Mouse (Mus musculus) skeletal muscle tissue, adult 2 months (tissue): ENCODE results near the gene Vill.

Experiments
- DNase-seq: peaks from one replicate; pipeline ENCODE4 v3.0.0-alpha.2; 2012; ENCODE audit warnings: low read depth, low spot score

The Vill gene

DNA sequence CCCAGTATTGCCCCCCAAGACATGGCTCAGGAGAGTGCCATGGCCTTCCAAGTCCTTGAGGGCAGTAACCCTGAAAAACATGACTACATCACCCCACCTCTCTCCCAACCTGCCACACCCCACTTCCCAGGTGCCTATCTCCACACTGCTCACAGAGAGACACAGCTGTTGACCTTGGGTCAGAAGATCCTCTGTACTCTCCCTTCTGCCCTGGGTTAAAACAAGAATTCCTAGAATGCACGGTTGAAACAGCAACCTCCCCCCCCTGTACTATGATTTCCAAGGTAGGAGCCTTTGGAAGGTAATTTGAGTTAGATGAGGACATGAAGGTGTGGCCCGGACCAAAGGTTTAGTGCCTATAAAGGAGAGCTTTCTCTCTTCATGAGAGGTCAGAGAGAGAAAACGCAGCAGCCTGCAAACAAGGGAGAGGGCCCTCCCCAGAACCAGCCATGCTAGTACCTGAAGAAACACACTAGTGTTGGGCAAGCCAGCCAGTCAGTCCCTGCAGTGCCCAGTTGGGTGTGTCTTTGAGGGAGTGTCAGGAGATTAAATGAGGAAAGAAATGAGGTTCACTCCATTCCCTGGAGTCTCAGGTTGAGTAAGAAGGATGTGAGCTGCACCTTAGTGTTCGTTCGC is 27.6 kb downstream of the Vill start:
- DNase-seq = no peak

DNA sequence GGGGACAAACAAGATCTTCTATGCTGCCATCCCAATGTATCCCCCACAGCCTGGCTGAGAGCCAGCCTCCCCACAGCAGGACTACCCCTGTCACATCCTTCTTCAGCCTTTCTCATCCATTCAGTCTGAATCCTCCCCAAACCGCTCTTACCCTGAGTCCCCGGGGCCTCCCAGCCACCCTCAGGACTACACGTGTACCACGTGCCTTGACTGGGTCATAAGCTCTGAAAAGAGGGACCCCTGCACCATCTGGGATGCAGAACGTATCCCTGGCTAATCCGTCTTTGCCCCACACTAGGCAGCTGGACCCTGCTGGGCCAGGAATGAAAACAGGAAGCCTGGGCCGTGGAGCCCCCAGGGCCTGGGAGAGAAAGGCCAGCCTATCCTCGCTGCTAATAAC is 29.5 kb downstream of the Vill start:
- DNase-seq = no peak

DNA sequence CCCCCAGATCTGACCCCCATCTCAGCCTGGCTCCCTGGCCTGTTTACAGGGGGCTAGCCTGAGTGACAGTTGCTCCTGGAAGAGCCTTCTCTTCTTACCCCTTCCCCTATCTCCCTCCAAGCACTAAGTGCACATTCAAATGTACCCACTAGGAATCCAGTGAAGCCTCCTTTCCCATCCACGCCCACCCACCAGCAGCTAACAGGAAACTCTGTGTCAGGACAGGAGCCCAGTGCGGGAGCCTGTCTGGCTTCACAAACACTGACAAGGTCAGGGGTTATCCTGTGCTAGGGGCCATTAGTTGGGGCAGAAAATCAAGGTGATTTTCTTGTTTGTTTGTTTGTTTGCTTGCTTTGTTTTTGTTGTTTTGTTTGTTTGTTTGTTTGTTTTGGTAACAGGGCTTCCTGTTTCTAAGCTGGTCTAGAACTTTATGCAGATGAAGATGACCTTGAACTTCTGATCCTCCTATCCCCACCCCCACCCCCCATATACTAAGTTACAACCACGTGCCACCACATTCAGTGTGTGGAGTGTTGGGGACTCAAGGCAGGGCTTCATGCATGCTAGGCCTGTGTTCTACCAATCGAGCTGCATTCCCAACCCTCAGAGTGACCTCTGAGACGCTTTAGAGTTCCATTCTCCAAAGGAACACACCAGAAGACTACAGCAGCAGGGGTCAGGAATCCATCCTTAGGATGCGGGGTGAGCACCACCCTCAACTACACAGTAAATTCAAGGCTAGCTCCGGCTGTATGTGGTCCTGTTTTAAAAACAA is 30.3 kb downstream of the Vill start:
- no peak for DNase-seq

DNA sequence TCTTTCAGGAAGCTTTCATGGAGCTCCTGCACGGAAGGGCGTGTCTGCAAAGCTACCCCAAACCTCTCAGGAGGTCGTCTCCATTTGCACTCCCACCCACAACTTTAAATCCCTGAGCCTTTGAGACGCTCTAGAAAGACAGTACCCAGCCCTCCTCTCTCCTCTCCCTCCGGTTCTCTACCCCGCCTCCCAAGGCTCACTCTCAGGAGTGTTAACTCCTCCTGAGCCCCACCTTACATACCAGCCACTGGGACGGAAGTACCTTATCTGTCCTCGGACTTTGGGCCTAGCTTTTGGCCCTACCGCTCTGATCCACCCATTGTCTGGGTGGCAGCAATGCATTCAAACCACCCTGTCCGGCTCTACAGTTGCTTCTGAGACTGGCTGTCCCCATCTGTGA is 31.4 kb downstream of the Vill start:
- no peak for DNase-seq

DNA sequence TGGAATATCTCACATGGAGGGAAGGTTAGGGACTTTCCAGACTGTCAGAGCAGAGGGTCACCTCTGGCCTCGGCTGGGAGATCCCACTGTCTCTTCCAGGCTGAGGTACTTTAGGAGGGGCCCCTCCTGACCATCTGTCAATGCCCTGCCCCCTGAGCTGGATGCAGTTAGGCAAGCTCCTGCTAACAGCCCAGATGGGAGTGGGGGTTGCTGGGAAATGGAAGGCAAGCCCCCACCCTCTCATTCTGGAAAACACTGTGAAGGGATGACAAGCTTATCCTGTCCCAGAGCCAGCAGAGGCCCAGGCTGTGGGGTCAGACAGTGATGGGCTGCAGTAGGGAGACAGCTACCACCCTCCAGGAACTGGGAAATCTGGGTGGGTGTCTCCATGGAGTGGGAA is 33.9 kb downstream of the Vill start:
- DNase-seq = no peak

DNA sequence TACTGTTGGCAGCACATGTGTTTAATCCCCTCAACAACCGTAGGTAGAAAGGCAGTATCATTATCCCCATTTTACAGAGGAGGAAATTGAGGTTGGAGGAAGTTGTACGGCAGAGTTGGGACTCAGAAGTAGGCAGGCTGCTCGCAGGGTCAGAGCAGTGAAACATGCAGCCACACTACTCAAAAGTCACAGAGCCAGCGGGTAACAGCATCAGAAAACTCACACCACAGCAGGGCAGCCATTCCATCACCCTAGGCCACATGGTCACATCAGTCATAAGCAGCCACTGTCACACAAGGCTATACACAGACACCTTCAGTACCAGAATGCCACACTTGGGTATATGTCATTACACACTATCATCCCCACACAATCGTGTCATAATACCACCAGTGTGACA is 34.7 kb downstream of the Vill start:
- DNase-seq = no peak

GRCm38 (mm10) chr9:119088148-119088801 is 35.7 kb downstream of the Vill start:
- DNase-seq = peak; percentile 66

DNA sequence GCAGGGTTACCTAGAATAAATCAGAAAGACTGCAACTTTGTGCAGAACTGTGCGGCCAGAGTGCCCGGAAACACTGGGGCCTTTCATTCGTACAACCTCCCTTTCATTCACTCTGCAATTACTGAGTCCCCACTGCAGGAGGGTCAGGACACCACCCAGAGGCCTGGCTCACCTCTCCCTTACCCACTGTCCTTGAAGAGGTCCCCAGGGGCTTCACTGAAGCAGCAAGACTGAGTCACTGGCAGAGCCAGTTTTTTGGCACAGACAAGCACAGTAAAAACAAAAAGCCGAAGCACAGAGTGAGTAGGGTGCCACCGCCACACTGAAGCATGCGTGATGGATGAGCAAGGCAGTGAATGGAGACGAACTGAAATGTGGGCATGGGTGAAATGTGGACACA is 36.9 kb downstream of the Vill start:
- DNase-seq = no peak

DNA sequence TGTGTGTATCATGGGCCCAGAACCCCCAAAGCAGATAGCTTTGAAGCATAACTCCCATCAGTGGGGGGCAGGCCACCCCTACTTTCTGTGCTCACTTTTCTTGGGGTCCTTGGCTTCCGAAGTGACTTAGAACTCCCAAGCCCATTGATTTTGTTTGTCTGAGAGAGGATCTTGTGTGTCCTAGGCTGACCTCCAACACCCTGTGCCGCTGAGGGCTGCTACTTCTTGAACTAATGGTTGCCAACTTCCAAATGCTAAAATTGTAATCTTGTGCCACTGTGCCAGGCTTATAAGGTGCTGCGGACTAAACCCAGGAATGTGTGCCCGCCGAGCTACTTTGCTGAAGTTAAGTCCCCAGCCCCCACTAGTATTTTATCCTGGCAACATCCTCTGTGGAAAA is 37.9 kb downstream of the Vill start:
- no peak for DNase-seq

DNA sequence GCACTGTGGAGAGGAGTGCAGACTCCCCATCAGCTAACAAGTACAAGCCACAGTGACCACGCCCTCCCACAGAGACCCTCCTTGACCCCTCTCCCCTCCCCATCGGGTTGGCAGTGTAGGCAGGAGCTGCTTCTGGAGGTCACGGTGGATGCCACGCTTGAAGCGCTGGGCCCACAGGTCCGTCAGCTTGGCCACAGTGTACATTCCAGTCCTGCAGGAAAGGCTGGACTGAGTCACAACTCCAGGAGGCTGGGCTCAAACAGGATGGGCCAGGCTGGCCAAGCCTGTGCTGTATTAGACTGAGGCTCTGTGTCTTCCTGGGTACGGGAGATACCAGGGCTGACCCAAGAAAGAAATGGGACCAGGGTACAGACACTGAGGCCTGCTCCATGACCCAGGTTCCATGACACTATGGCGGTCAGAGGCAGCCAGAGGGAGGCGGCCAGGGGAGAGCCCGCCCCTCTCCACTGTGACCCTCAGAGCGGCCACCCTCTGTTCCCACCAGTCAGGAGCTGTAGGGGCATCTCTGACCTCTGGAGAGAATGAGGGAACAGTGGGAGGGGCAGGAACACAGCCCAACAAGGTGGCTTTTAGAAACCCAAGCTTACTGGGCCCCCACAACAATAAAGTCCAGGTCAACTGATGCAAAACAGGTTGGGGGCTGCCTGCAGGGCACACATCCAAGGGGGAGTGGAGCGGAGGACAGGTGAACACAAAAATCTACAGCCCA is 39.2 kb downstream of the Vill start:
- DNase-seq = no peak

GRCm38 (mm10) chr9:119092473-119093418 is 40.2 kb downstream of the Vill start:
- DNase-seq = no peak

DNA sequence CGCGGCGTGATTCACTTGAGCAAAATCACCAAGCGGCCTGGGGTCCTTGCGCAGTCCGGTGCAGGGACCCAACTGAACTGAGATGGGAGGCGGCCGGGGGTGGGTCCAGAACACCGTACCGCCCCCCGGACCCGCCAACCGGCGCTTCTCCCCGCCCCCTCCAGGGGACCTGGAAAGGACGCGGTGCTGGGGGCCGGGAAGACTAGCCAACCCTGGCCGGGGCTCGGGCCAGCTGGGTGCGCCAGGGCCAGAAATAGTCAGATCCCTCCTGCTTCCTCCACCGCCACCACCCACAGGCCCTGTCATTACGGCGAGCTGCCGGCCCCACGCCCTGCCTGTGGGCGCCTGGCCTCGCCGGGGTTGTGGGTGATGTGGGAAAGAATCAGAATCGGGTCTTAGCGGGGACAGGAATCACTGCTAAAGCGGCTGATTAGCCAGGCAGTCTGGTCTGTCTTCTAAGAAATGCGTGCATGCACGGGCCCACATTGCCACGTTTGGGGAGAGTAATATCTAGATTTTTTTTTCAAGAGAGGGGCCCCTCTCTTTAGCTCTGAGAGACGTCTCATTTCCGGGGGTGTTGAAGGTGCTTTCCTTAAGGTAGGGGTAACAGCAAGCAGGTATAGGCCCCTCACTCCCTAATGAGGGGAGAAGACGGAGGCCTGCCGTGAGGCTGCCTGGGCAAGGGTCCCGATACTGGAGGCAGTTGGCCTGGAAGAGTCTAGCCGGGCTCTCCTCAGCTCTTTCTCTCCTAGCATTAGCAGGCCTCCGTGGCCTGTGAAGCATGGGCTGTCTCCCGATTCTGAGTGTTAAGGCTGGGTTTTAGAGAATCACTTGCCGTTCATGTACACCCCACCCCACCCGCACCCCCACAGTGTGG is 41.1 kb downstream of the Vill start, which contains the start of gene Plcd1:
Plcd1 (minus strand) TSS at position 84 of the 877 bp plus-strand sequence.
- DNase-seq = peak; percentile 94

- no peak for DNase-seq
These were observed 42.0 kb downstream of the Vill start for GRCm38 (mm10) chr9:119094462-119095109.

DNA sequence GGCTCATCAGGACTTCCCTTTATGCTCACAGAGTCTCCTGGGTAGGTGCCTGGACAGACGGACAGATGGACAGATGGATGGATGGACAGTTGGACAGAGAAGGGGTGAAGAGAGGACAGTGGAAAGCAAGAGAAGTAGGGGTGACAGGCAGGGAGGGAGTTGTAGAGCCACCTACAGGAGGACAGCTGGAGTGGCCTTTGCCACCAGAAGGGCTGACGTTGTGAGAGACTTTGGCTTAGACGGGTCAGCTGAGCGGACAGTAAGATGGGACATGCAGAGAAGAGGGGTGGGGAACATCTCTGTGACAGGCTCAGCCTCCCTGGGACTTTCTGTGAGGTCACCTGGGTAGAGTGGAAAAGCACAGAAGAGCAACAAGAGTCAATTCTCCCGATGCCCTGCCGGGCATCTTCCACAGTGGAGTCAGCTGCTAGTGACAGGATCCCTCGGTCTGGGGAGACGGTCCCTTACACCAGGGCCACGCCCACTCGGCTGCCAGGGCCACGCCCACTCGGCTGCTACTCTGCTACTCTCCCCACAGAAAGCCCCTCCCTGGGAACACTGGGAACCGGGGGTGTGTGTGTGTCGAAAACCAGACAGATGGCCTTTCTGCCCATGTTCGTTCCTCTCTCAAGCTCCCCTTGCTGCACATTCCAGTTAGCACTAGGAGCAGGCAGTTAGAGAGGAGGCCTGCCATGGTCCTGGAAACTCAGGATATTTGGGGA is 47.8 kb downstream of the Vill start:
- DNase-seq = no peak

GRCm38 (mm10) chr9:119101992-119102782 is 49.6 kb downstream of the Vill start, which contains the start of gene Dlec1:
TSS of gene Dlec1 (plus strand) at chr9:119102478.
- peak; percentile 57 for DNase-seq

DNA sequence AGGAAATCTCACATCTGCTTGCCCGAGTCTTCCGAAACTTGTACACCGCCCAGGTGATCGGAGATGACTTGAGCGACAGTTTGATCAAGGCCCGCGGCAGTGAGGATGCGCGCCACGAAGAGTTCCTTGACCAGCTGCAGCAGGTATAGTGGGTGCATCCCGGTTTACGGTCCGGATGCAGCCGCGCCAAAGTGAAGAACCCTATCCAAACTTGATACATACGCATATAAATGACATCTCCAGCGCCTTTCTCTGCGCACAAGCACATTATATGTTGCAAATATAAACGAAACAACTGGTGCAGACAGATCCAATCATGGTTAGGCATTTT is 50.2 kb downstream of the Vill start:
- no peak for DNase-seq

DNA sequence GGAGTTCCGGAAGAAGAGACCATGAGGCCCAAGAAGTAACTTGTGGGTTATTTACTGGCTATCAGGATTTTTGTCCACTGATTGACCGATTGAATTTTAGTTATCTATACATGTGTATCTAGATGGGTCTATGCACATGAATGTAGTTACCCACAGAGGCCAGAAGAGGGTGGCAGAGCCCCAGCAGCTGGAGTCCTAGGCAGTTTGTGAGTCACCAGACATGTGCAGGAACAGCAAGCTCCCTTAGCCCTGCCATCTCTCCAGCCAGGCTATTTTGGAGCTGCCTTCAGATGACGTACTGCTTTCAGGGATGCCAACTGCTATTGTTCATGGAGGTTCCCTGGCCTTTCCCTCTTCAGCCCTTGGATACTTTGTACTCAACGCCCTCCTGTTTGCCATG is 55.0 kb downstream of the Vill start:
- no peak for DNase-seq
